In genomic region chr9:15209320-15209719, GRCm38 (mm10) we compare ENCODE assay signal across 12 mouse cellular contexts.
"Had no signal": no experiment of that assay in that cellular context is flagged by ENCODE, and none has a peak within 500 bp of the region (broad histone marks: within the 10 kb centered on the region; RNA-seq: fewer than 3 reads in every experiment).

No protein-coding gene starts in this region.

- H3K36me3 ChIP-seq: liver, embryonic 15.5 days; midbrain, embryonic 13.5 days had no signal

- H3K4me1 ChIP-seq: liver, embryonic 15.5 days; midbrain, embryonic 13.5 days had no signal

- H3K4me3 ChIP-seq: liver, embryonic 15.5 days; midbrain, embryonic 13.5 days had no signal

- H3K27me3 ChIP-seq: liver, embryonic 15.5 days; midbrain, embryonic 13.5 days had no signal

- H3K9ac ChIP-seq: liver, embryonic 15.5 days; midbrain, embryonic 13.5 days had no signal

- DNase-seq: kidney, adult 8-10 months; kidney, postnatal 36 days; left cerebral cortex, postnatal 4 days; lung, adult 2 months; lung, postnatal 36 days; thymus, adult 18-20 months had no signal

- H3K27ac ChIP-seq: liver, embryonic 15.5 days; midbrain, embryonic 13.5 days; stomach, postnatal 0 days had no signal

- H3K9me3 ChIP-seq: liver, embryonic 15.5 days; midbrain, embryonic 13.5 days had no signal

- ATAC-seq: intestine, postnatal 0 days; lung, postnatal 0 days; midbrain, embryonic 13.5 days had no signal

- H3K4me2 ChIP-seq: liver, embryonic 11.5 days; liver, embryonic 15.5 days; midbrain, embryonic 13.5 days had no signal
